Mouse (Mus musculus): Measurements from ENCODE around the gene Zfp579.
"Not testable (repeated sequence)": the region's sequence is repeated elsewhere in the genome, so short reads cannot be mapped to it uniquely, and the experiment has no call there.

Zfp579 gene

GRCm38 (mm10) chr7:5014251-5015117 lies 18.5 kb upstream of the Zfp579 start, which contains the start of the genes Zfp524 and Fiz1:
Zfp524 (plus strand) TSS chr7:5014415.
Fiz1 (minus strand) TSS chr7:5014697.
- peak; percentile 96 for DNase-seq

GRCm38 (mm10) chr7:5012681-5013513 lies 16.9 kb upstream of the Zfp579 start:
- no peak for DNase-seq

GRCm38 (mm10) chr7:5008229-5008628 lies 12.3 kb upstream of the Zfp579 start:
- no peak for DNase-seq

DNA sequence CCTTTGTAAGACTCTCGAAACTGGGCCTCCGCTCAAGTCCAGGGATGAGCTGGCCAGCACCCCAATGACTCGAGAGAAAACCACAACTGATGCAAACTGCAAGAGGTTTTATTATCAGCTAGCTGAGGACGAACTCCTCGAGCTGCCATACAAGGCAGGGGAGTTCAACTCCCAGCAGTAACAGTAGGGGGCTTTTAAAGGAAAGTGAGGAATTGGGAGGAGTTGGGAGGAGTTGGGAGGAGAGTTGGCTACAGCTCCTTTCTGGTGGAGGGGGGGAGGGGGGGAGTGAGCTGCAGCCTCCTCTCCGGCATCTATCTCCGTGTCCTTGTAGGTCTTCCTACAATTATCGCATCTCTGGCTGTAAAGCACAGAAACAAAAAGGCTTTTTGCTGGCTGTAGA lies 6.9 kb upstream of the Zfp579 start:
- not testable (repeated sequence) for DNase-seq

DNA sequence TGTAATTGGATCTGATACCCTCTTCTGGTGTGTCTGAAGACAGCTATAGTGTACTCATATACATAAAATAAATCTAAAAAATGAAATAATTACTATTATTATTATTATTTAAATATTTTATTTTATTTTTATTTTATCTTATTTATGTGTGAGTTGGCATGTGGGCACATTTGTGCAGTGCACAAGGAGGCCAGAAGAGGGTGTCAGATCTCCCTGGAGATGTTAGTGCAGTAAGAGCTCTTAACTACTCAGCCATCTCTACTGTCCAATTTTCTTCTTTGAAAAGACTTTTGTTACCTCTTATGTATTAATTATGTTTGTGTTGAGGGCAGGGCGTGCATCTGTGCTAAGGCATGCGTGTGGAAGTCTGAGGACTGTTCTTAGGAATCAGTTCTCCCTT lies 3.9 kb upstream of the Zfp579 start:
- no peak for DNase-seq

GRCm38 (mm10) chr7:4996934-4997333 lies 976 bp upstream of the Zfp579 start:
- no peak for DNase-seq

GRCm38 (mm10) chr7:4995268-4996002 lies 523 bp downstream of the Zfp579 start:
- DNase-seq, result no peak

GRCm38 (mm10) chr7:4993999-4994788 lies 1.8 kb downstream of the Zfp579 start:
- no peak for DNase-seq

- DNase-seq, result no peak
Measured at GRCm38 (mm10) chr7:4993347-4993998, 2.5 kb downstream of the Zfp579 start.

DNA sequence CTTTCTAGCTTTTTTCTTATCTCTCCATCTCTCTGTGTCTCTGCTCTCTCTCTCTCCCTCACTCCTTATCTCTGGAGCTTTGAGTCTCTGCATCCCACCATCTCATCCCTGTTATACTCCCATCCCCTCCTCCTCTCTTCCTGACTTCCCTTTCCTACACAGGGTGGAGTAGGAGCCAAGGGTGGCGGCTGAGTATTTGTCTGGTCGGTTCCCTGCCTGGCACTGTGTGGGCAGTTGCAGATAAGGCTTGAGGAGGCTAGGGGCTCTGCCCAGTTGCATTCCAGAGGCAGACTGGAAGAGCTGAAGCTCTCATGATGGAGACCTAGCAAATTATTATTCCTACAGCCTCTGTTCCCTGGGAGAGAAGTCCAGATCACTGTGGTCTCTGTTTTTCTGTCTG lies 7.7 kb downstream of the Zfp579 start:
- no peak for DNase-seq

- no peak for DNase-seq
Measured at GRCm38 (mm10) chr7:4976832-4977231, 19.1 kb downstream of the Zfp579 start.

DNA sequence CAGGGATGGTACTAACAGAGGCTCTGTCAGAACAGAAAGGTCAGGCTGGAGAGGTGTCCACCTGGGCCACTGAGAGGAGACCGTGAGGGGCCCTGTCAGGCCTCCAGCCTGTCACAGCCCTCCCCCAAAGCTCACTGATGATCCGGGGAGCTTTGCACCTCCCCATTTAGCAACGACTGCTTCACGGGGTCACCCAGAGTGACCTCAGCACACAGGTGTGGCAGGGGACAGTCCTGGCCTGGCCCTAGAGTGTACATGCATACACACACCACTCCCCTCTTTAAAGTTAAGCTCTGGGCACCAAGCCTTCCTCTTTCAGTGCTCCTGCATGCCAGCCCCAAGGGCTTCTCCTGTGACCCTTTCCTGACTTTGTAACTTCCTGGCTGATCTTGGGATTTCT lies 20.5 kb downstream of the Zfp579 start:
- no peak for DNase-seq

- no peak for DNase-seq
Measured at GRCm38 (mm10) chr7:4972321-4973047, 23.5 kb downstream of the Zfp579 start.

DNA sequence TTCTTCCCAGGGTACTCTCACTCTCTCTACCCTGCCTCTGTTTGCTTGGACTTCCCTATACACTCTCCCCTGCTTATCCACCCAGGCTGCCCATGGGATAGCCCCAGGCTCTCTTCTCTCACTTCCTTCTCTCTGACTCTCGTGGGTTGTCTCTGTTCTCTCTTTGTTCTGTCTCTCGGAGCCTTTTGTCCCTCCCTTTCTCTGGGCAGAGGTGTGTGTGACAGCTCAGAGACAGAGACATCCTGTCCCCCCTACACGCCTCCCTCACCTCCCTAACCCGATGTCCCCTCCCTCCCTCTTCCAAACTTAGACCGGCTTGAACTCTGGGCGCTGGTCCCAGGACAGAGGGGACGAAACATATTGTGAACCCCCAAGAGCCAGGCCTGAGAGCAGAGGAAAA lies 24.2 kb downstream of the Zfp579 start:
- no peak for DNase-seq

DNA sequence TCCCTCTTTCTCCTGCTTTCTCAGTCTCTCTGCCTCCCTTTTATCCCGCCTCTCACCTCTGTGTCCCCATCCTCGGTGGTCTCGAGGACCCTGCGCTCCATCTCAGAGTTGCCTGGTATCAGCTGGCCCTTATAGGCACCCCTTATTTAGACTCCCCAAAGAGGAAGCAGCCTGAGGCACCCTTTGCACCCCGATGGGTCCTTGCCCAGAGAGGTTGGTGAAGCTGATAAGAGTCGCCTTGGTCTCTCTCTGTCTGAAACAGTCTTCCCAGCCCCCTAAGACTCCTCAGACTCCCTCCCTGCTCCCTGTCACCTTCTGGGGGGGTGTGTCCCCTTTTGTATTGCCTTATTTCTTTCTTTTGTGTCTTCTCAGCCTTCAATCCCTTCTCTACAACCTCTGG lies 24.9 kb downstream of the Zfp579 start, which contains the start of gene Sbk3:
Sbk3 (minus strand) TSS at position 101 of the 400 bp plus-strand sequence.
- no peak for DNase-seq

DNA sequence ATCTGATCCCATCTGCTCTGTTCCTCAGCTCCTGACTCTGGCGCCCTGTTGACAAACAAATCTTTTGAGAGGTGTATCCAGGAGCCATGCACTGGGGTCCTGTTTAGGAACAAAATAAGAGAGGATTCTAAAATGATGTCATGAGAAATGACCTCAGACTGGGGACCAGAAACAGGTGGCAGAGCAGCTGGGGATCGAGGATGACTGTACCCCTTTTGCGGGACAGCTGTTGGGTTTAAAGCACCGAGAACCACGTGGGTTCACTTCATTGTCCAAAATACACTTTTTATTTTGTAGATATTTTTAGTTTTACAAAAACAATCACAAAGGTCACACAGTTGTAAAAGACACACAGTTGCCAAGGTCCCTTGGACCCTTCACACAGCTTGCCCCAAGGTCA lies 31.0 kb downstream of the Zfp579 start:
- no peak for DNase-seq

DNA sequence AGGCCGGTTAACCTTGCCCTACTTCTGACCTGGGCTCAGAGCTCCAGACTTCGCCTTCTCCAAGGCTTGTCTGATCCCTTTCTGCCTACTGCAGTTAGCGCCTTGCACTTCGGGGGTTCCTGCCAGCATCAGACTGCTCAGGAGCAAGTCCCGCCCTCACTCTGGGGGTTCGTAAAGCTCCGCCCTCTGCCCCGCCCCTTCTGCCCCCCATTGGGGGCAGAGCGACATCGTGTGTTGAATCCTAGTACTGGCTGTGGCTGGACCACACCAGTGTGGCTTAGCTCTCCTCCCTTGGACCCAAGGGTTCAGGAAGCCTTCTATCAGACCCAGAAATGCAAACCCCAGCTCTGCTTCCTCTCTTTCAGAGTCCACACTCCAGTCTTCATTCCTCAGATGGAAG lies 31.7 kb downstream of the Zfp579 start, which contains the start of gene Sbk2:
Sbk2 (minus strand) TSS at position 135 of the 400 bp plus-strand sequence.
- peak; percentile 36 for DNase-seq

DNA sequence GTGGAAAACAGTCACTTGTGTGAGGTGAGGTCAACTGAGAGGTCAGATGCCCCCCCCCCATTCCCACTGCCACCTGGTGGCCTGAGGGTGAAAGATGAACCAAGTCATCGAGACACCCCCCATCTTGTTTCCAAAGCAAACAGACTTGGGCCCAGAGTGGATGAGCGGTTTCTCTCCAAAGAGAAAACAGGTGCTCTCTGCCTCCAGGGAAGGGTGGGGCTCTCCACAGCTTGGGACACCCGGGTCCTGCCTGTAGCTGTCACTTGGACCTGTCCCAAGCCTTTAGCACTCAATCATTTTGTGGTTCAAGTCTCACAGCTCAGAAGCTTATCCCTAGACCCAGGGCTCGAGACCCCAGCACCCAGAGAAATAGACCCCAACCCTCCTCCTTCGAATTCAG lies 32.4 kb downstream of the Zfp579 start:
- DNase-seq, result no peak

DNA sequence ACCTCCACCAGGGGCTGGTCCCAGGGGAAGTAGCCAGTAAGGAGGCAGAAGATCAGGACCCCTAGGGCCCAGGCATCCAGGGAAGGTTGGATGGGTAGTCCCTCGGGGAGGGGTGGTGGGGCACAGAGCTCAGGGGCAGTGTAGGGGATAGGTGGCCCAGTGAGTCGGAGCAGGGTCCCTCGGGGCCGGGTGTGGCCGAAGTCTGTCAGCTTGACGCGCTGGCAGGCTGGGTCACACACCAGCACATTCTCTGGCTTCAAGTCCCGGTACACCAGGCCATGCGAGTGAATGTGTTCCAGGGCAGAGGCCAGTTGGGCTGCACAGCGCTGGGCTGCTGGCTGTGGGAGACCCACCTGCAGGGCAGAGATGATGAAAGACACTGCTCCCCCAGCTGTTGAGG lies 38.6 kb downstream of the Zfp579 start:
- DNase-seq, result no peak

GRCm38 (mm10) chr7:4953815-4954445 lies 42.0 kb downstream of the Zfp579 start:
- no peak for DNase-seq
